Mouse (Mus musculus): ENCODE results near the gene Pvr.
A peak's percentile ranks its signal among the peaks of the same experiment; 100 is the strongest.

Pvr gene

DNA sequence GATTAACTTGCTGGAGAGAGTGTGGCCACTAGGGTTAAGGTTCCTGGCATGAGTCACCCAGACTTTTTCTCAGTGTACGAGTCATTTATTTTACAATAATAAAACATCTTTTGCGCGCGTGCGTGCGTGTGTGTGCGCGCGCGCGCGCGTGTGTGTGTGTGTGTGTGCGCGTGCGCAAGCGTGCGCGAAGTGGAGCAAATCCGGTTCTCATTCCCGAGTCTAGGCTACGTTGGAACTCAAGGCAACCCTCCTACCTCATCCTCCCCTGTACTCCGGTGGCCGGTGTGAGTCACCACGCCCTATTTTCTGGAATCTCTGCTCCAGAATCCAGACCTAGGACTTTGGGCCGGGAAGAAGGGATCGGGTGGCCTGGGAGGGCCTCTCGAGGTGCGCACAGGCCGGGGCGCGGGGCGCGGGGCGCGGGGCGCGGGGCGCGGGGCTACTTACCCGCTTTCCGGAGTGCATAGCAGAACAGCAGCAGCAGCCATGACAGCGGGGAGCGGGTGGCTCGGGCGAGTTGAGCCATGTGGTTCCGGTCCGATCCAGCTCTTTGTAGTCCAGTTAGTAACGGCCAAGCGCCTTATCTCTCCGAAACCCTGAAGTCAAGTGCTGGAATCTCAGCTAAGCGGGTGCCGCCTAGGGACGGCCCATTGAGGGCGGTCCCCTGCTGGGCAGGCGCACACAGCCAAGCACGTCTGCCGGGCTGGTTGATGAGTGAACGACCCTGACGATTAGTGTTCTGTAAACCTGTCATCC is at the start of gene Pvr:
Pvr (minus strand) TSS at position 655 of the 756 bp plus-strand sequence.
- no peak for DNase-seq (ENCODE audit: low read depth, low spot score)

DNA sequence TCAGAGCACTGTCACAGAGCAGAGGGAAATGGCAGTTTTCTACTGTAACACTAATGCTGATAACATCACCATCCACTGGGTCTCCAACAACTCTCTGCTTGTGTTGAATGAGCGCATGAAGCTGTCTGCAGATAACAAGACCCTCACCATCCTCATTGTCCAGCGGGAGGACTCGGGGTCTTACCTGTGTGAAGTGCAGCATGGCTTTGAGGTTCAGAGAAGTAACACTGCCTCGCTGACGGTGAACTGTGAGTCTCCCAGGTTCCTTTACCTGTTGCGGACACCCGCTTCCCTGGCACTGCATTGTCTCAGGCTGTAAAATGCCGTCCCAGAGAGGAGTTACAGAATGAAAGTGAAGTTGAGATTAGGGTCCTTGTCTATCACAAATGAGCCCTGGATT is 49.2 kb upstream of the Pvr start:
- no peak for DNase-seq (ENCODE audit: low read depth, low spot score)

GRCm38 (mm10) chr7:19969541-19970090 is 48.7 kb upstream of the Pvr start:
- DNase-seq (ENCODE audit: low read depth, low spot score), result no peak

GRCm38 (mm10) chr7:19969106-19969505 is 48.1 kb upstream of the Pvr start:
- DNase-seq (ENCODE audit: low read depth, low spot score), result no peak

- no peak for DNase-seq (ENCODE audit: low read depth, low spot score)
Measured at GRCm38 (mm10) chr7:19964985-19965579, 44.1 kb upstream of the Pvr start, which contains the start of gene Ceacam20. TSS of gene Ceacam20 (plus strand) at chr7:19965412.

DNA sequence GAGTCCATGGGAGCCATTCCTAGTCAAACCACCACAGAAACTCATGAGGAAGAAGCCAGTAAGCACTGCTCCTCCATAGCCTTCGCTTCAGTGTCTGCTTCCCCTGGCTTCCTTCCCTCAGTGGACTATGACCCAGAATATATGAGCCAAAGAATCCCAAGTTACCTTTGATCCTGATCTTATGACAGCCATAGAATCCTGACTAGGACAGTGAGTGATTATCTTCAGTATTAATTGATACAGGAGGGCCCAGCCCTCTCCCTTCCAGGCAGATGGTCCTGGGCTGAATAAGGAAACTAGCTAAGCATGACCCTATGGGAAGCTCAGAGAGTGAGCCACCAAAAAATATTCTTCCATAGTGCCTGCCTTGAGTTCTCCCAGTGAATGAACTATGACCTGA is 41.5 kb upstream of the Pvr start:
- DNase-seq (ENCODE audit: low read depth, low spot score), result no peak

- DNase-seq (ENCODE audit: low read depth, low spot score), result peak; percentile 36
Measured at GRCm38 (mm10) chr7:19956341-19956781, 35.4 kb upstream of the Pvr start.

- DNase-seq (ENCODE audit: low read depth, low spot score), result no peak
Measured at GRCm38 (mm10) chr7:19955861-19956260, 34.9 kb upstream of the Pvr start.

DNA sequence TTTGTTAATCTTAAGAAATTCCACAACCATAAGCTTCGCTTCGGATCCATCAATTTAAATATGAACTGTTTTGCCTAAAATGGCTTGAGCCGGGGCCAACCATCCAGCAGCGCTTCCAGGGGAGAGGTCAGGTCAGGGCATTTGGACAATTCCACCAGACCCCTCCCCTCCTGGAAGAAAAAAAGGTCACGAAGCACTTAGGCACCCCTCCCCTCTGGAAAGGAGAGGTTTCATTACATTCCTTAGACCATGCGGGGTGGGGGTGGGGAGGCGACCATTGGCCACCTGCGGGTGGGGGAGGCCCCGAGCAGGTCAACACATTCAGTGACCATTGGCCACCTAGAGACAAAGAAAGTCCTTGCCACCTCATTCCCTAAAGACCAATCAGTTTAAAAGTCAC is 32.1 kb upstream of the Pvr start:
- DNase-seq (ENCODE audit: low read depth, low spot score), result no peak

DNA sequence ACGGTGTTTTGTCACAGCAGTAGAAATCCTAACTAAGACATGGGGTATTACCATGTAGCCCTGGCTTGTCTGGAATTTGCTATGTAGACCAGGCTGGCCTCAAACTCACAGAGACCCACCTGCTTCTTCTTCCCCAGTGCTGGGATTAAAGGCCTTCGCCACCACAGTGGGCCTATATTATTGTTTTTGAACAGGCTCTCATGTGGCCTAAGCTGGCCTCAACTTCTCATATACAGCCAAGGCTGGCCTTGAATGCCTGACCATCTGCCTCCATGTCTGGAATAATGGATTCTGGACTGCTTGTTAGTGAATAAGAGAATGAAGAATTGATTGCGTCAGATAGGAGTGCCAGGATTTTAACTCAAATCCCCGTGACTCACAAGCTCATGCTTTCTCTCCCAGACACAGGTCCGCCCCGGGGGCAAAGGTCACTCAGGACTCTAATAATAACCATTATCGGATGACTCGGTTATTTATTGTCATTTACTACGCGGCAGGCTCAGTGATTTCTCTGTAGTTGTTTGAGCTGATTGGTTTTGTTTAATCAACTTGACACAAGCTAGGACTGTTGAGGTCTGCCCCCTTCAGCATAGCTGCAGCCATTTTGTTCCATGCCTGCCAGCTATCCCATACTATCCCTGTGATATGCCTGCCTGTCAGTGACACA is 31.5 kb upstream of the Pvr start:
- DNase-seq (ENCODE audit: low read depth, low spot score), result no peak

DNA sequence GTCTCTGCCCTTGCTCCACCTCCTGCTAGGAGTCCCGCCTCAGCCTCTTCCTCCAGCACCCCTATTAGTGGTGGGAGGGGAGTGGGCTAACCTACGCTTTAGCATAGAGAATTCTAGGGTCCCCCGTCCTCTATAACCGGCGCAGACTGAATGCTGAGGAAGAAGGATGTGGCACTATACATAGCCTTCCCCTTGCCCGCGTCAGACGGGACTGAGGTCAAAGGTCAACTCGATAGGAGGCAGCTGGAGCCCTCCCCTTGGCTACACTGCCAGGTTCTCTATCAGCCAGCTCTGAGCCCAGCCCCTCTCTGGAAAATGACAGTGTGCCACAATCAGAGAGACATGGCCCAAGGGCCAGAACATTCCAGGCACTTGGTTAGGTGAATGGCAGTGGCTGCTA is 29.6 kb upstream of the Pvr start, which contains the start of gene Igsf23:
Igsf23 (minus strand) TSS at position 168 of the 400 bp plus-strand sequence.
- no peak for DNase-seq (ENCODE audit: low read depth, low spot score)

DNA sequence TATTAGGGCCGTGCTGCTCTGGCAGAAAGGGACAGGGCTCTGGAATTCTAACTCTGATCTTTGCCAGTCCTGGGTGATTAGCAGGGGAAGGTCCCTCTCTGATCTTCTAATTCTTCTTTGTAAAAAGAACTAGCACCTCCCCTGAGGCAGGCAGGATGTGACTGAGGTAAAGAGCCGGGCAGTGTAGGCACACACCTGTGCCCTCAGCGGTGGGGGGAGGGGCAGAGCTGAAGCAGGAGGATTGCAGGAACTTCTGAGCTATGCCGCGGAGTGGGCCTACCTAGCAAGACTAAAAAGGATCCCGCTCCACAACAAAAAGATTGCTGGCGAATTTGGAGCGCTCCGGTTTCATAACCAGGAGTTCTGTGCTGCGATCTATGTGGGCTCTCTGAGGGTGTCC is 29.0 kb upstream of the Pvr start:
- no peak for DNase-seq (ENCODE audit: low read depth, low spot score)

DNA sequence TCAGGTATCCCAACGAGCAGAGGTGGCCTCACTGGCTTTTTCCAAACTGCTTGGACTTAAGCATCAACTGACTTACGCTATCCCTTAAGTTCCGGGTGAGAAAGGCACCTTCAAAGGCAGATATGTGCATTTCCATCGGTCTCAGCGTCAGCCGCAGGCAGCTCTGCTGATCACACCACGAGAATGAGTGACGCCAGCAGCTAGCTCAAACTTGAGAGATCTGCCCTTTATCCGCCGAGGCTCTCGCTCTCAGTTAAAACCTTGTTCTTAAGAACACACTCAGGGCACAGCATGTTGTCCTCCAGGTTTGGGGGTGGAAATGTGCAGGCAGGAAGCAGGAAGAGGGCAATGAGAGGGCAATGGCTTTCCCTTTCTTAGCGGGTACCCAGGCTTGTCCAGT is 28.0 kb upstream of the Pvr start:
- DNase-seq (ENCODE audit: low read depth, low spot score), result no peak

GRCm38 (mm10) chr7:19945821-19946515 is 25.0 kb upstream of the Pvr start:
- no peak for DNase-seq (ENCODE audit: low read depth, low spot score)

DNA sequence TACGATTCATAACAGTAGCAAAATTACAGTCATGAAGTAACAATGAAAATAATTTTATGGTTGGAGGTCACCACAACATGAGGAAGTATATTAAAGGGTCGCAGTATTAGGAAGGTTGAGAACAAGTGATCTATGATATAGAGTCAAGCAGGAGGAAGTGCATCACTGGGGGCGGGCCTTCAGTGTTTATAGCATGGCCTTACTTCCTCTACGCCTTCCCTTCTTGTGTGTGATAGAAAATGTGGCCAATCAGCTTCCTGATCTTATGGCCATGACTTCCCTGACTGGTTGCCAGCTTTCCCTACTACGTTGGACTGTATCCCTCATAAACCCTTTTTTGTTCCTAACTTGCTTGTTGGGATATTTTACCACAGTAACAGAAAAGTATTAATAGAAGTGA is 24.2 kb upstream of the Pvr start:
- no peak for DNase-seq (ENCODE audit: low read depth, low spot score)

DNA sequence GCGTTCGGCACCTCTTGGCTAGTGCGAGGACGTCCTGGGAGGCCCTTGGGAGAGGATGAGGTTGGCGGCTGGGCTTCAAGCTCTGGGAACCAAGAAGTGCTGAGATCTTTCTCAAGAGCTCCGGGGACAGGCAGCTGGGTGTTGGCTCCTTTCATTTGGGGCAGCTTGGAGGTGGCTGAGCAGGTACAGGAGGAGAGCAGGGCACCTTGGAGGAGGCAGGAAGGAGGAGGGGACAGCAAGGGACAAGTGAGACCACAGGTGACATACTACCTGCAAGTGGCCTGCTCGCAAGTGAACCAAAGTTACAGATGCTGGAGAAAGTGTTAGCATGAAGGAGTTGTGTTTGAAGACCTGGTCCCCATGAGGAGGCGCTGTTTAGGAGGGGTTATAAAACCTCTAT is 23.7 kb upstream of the Pvr start:
- DNase-seq (ENCODE audit: low read depth, low spot score), result no peak

- DNase-seq (ENCODE audit: low read depth, low spot score), result no peak
Measured at GRCm38 (mm10) chr7:19940256-19940655, 19.3 kb upstream of the Pvr start.

- DNase-seq (ENCODE audit: low read depth, low spot score), result no peak
Measured at GRCm38 (mm10) chr7:19939555-19940235, 18.7 kb upstream of the Pvr start.

DNA sequence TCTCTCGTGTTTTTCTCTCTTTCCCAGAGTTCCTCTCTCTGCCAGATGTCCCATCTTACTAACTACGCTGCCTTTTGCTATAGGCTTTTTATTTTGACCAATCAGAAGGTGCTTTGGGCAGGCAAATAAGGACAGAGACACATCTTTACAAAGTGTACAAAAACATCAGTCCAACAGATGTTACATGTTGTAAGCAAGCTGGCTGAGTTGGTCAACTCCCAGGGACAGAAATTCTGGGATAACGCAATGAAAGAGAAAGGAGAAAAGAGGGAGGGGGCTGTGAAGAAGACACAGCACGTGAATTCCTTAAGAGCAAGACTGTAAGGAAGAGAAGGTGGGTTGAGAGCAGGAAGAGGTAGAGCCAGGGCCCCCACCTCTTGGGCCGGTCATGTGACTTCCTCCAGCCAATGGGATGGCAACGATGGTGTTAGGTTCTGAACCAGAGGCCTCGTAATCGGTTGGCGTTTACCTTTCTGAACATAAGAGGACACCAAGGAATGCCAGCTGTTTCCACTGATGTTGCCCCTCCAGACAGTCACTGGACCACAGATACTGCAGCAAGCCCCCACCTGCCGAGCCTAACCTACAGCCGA is 16.4 kb upstream of the Pvr start:
- DNase-seq (ENCODE audit: low read depth, low spot score), result no peak

DNA sequence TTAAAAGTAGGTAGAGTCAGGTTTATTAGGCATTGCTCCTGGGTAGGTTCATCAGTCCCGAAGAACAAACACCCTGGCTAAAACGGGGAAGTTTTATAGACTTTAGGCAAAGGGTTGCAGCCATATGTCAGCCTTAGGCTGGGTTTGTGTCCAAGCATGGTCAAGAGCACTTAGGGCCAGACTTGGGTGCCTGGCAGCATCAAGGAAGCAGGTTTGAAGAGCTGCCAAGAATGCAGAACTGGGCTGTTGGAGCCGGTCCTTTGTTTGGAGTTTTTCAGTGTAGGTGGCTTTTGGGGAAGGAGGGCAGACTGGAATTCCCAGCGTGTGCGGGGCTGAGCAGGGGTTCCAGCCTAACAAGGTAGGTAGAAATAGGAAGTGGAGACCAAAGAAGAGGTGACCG is 15.0 kb upstream of the Pvr start:
- DNase-seq (ENCODE audit: low read depth, low spot score), result no peak

All from c-Kit-negative CD71-positive TER-119-positive erythroid progenitor cells, embryonic 14.5 days (primary cell).